Mouse (Mus musculus): ENCODE measurements around the gene Rin2. TPM values are rescaled to one million over a fixed set of nuclear protein-coding genes. Genes with fewer than 3 reads are reported as not detected.

Rin2 gene
- polyA plus RNA-seq, 1 experiment from 2014 or later = 55.2 TPM

GRCm38 (mm10) chr2:145656121-145656520 is 18.9 kb upstream of the Rin2 start:
- no peak for DNase-seq (ENCODE audit: low spot score)
- no peak overlapping the region for H3K4me2 ChIP-seq (replicated peaks; ENCODE audit: low read depth, low read length)
- TF ChIP-seq CTCF (IDR thresholded peaks at IDR 0.05) = no peak
- no peak for TF ChIP-seq EP300 (IDR thresholded peaks at IDR 0.05)
- H3K27ac ChIP-seq (ENCODE audit: low read length) = no peak overlapping the region
- WGBS = 80% methylated on average over 3 of the region's 3 CpGs
- H3K36me3 ChIP-seq (ENCODE audit: insufficient read depth, low read length) = no peaks in the 10 kb centered on the region
- no peaks in the 10 kb centered on the region for H3K9me3 ChIP-seq (ENCODE audit: low read length)
- H3K4me1 ChIP-seq (ENCODE audit: insufficient read depth, low read depth, low read length) = no peaks in the 10 kb centered on the region
- ATAC-seq = no peak
- no peak overlapping the region for H3K9ac ChIP-seq (replicated peaks; ENCODE audit: low read depth)
- no peaks in the 10 kb centered on the region for H3K27me3 ChIP-seq (replicated peaks; ENCODE audit: insufficient read depth, low read length)
- no peak overlapping the region for H3K4me3 ChIP-seq (ENCODE audit: low read depth, low read length)

DNA sequence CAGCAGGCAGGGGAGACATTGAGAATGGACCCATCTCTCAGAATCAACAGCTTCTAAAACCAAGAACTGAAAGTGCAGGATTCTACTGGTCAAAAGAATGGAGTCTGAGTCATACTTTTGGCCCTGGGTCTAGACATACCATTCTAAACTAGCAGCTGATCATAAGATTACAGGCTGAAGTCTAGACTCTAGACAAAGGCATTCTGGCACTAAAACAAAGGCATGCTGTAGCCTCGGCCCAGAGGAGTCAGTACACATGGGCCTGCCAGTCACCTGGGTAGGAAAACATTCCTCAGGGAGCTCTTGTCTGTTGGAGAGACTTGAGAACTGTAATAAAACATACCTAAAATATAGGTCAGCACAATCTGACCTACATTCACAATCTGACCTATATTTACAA is 18.3 kb upstream of the Rin2 start:
- ATAC-seq = peak; percentile 88
- no peaks in the 10 kb centered on the region for H3K9me3 ChIP-seq (ENCODE audit: low read length)
- no peak overlapping the region for H3K27ac ChIP-seq (ENCODE audit: low read length)
- peak; percentile 52 for DNase-seq (ENCODE audit: low spot score)
- no peak overlapping the region for H3K4me2 ChIP-seq (replicated peaks; ENCODE audit: low read depth, low read length)
- 17% methylated on average over 1 of the region's 1 CpGs for WGBS
- H3K4me1 ChIP-seq (ENCODE audit: insufficient read depth, low read depth, low read length) = no peaks in the 10 kb centered on the region
- no peaks in the 10 kb centered on the region for H3K36me3 ChIP-seq (ENCODE audit: insufficient read depth, low read length)
- no peak overlapping the region for H3K4me3 ChIP-seq (ENCODE audit: low read depth, low read length)
- no peaks in the 10 kb centered on the region for H3K27me3 ChIP-seq (replicated peaks; ENCODE audit: insufficient read depth, low read length)
- no peak for TF ChIP-seq CTCF (IDR thresholded peaks at IDR 0.05)
- TF ChIP-seq EP300 (IDR thresholded peaks at IDR 0.05) = peak; percentile 47; the same call in 1 of the 2 replicates
- no peak overlapping the region for H3K9ac ChIP-seq (replicated peaks; ENCODE audit: low read depth)

DNA sequence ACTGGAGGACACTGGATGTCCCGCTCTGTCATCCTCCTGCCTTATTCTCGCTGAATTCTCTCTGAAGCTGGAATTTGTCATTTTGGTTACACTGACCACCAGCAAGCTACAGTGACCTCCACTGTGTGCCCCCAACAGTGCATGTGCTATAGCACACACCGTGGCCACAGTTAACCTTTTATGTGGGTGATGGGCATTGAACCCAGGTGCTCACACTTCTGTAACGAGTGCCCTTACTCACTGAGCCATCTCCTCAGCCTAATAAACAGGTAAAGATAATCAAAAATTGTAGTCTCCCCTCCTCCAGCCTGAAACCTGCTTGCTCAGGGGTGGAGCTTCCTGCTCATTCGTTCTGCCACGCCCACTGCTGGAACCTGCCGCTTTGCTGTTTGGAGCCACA is 13.8 kb upstream of the Rin2 start:
- Histone ChIP-seq H3K4me2 (replicated peaks; ENCODE audit: low read depth, low read length) (no peak overlapping the region), H3K9me3 (ENCODE audit: low read length) (no peaks in the 10 kb centered on the region), H3K9ac (replicated peaks; ENCODE audit: low read depth) (no peak overlapping the region), H3K4me3 (ENCODE audit: low read depth, low read length) (no peak overlapping the region), H3K27ac (ENCODE audit: low read length) (no peak overlapping the region), H3K36me3 (ENCODE audit: insufficient read depth, low read length) (no peaks in the 10 kb centered on the region), H3K4me1 (ENCODE audit: insufficient read depth, low read depth, low read length) (no peaks in the 10 kb centered on the region), H3K27me3 (replicated peaks; ENCODE audit: insufficient read depth, low read length) (no peaks in the 10 kb centered on the region)
- ATAC-seq = no peak
- no peak for TF ChIP-seq EP300 (IDR thresholded peaks at IDR 0.05)
- no peak for TF ChIP-seq CTCF (IDR thresholded peaks at IDR 0.05)
- WGBS = 73% methylated on average over 5 of the region's 7 CpGs
- no peak for DNase-seq (ENCODE audit: low spot score)

- no peaks in the 10 kb centered on the region for H3K9me3 ChIP-seq (ENCODE audit: low read length)
- no peak for ATAC-seq
- no peak for DNase-seq (ENCODE audit: low spot score)
- no peaks in the 10 kb centered on the region for H3K36me3 ChIP-seq (ENCODE audit: insufficient read depth, low read length)
- H3K4me2 ChIP-seq (replicated peaks; ENCODE audit: low read depth, low read length) = no peak overlapping the region
- 78% methylated on average over 7 of the region's 7 CpGs for WGBS
- no peak for TF ChIP-seq CTCF (IDR thresholded peaks at IDR 0.05)
- no peak for TF ChIP-seq EP300 (IDR thresholded peaks at IDR 0.05)
- H3K27me3 ChIP-seq (replicated peaks; ENCODE audit: insufficient read depth, low read length) = no peaks in the 10 kb centered on the region
- no peak overlapping the region for H3K9ac ChIP-seq (replicated peaks; ENCODE audit: low read depth)
- H3K27ac ChIP-seq (ENCODE audit: low read length) = no peak overlapping the region
- H3K4me3 ChIP-seq (ENCODE audit: low read depth, low read length) = no peak overlapping the region
- H3K4me1 ChIP-seq (ENCODE audit: insufficient read depth, low read depth, low read length) = no peaks in the 10 kb centered on the region
Measured at GRCm38 (mm10) chr2:145663899-145664298, 11.1 kb upstream of the Rin2 start.

- H3K9ac ChIP-seq (replicated peaks; ENCODE audit: low read depth) = no peak overlapping the region
- DNase-seq (ENCODE audit: low spot score) (no peak), ATAC-seq (no peak)
- H3K4me1 ChIP-seq (ENCODE audit: insufficient read depth, low read depth, low read length) = no peaks in the 10 kb centered on the region
- H3K9me3 ChIP-seq (ENCODE audit: low read length) = no peaks in the 10 kb centered on the region
- H3K27me3 ChIP-seq (replicated peaks; ENCODE audit: insufficient read depth, low read length) = no peaks in the 10 kb centered on the region
- no peak overlapping the region for H3K4me2 ChIP-seq (replicated peaks; ENCODE audit: low read depth, low read length)
- H3K36me3 ChIP-seq (ENCODE audit: insufficient read depth, low read length) = no peaks in the 10 kb centered on the region
- TF ChIP-seq EP300 (IDR thresholded peaks at IDR 0.05) (no peak), CTCF (IDR thresholded peaks at IDR 0.05) (no peak)
- 76% methylated on average over 2 of the region's 2 CpGs for WGBS
- no peak overlapping the region for H3K27ac ChIP-seq (ENCODE audit: low read length)
- H3K4me3 ChIP-seq (ENCODE audit: low read depth, low read length) = no peak overlapping the region
Measured at GRCm38 (mm10) chr2:145664311-145664710, 10.7 kb upstream of the Rin2 start.

- no peak overlapping the region for H3K27ac ChIP-seq (ENCODE audit: low read length)
- no peaks in the 10 kb centered on the region for H3K27me3 ChIP-seq (replicated peaks; ENCODE audit: insufficient read depth, low read length)
- DNase-seq (ENCODE audit: low spot score) (no peak), ATAC-seq (no peak)
- H3K4me1 ChIP-seq (ENCODE audit: insufficient read depth, low read depth, low read length) = no peaks in the 10 kb centered on the region
- H3K4me3 ChIP-seq (ENCODE audit: low read depth, low read length) = no peak overlapping the region
- H3K9me3 ChIP-seq (ENCODE audit: low read length) = no peaks in the 10 kb centered on the region
- H3K36me3 ChIP-seq (ENCODE audit: insufficient read depth, low read length) = no peaks in the 10 kb centered on the region
- no peak overlapping the region for H3K4me2 ChIP-seq (replicated peaks; ENCODE audit: low read depth, low read length)
- TF ChIP-seq CTCF (IDR thresholded peaks at IDR 0.05) (no peak), EP300 (IDR thresholded peaks at IDR 0.05) (no peak)
- H3K9ac ChIP-seq (replicated peaks; ENCODE audit: low read depth) = no peak overlapping the region
- 56% methylated on average over 4 of the region's 4 CpGs for WGBS
Measured at GRCm38 (mm10) chr2:145668135-145668534, 6.9 kb upstream of the Rin2 start.

DNA sequence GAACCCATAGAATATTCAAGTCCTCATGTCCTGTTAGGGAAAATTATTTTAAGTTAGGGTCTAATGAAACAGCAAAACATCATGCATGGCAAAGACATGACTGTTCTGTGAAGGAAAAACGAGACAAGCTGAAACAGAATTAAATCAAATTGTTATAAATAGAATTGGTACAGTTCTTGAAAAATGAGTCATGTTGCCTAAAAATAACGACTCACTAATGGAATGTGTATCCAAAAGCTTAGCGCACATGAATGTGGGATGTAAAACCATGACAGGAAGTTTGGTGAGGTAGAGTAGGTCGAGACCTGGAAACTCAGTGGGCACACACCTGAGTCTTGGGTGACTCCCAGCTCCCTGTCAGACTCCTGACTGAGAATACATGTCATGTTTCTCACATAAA is 4.9 kb upstream of the Rin2 start:
- H3K9me3 ChIP-seq (ENCODE audit: low read length) = no peaks in the 10 kb centered on the region
- no peak for ATAC-seq

More for the DNA sequence above, 4.9 kb upstream of the Rin2 start:
- TF ChIP-seq EP300 (IDR thresholded peaks at IDR 0.05) (no peak), CTCF (IDR thresholded peaks at IDR 0.05) (no peak)
- no peak overlapping the region for H3K4me3 ChIP-seq (ENCODE audit: low read depth, low read length)
- 64% methylated on average over 4 of the region's 4 CpGs for WGBS
- no peaks in the 10 kb centered on the region for H3K36me3 ChIP-seq (ENCODE audit: insufficient read depth, low read length)
- H3K4me1 ChIP-seq (ENCODE audit: insufficient read depth, low read depth, low read length) = no peaks in the 10 kb centered on the region
- H3K27ac ChIP-seq (ENCODE audit: low read length) = no peak overlapping the region
- no peaks in the 10 kb centered on the region for H3K27me3 ChIP-seq (replicated peaks; ENCODE audit: insufficient read depth, low read length)
- peak; percentile 24 for DNase-seq (ENCODE audit: low spot score)
- H3K4me2 ChIP-seq (replicated peaks; ENCODE audit: low read depth, low read length) = no peak overlapping the region
- no peak overlapping the region for H3K9ac ChIP-seq (replicated peaks; ENCODE audit: low read depth)

Measured in lung, postnatal 0 days (tissue).